Mouse (Mus musculus): ENCODE measurements at regions not wholly inside any gene's neighbourhood (a gene's known extent, or its start where the extent isn't known, plus 50 kb on each side); places are given as distances from the start of the nearest gene placed in this dataset.

DNA sequence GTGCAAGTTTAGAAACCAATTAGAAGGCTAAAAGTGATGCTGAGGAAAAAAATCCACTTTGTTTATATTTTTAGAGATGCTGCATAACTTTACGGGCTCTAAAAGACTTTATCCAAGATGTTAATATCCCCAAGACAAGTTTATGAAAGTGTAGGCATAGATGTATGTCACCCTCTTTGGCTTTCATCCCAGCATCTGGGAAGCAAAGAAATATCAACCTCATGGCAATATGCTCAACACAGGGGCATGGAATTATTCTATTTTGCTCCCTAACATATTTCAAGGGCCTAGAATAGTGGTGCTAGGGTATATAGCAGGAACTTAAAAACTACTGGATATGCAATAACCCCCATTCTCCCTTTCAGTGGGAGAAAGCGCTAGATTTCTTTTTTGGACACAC, 260.0 kb upstream of the Gm21798 start:
- ChIA-PET POLR2A (no interaction called here), CTCF (no interaction called here)
- TF ChIP-seq CTCF (IDR thresholded peaks at IDR 0.05) = no peak
- DNase-seq (ENCODE audit: low read depth, low spot score) (no peak), ATAC-seq (no peak)
- no peaks in the 10 kb centered on the region for H3K27me3 ChIP-seq
- in situ Hi-C loops (cut with MboI; ENCODE audit: low pct_unique_long_range_greater_than_20kb) = no loop called here

DNA sequence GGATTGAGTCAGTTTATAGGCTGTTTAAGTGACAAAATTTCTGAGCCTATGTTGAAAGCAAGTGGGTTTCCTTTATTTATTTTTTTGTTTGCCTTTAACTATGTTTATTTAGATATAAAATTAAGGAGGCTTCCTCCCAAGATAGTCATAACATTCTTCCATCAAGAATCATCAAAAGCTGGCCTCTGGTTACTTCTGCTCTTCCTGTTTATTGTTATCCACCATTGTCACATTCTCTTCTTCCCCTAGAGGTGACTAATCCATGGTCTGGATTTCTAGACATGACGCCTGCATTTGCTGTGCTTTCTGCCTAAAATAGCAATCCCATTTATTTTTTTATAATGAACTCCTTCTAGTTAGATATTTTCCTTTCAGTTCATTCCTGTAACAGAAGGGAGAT, 259.3 kb upstream of the Gm21798 start:
- ChIA-PET CTCF (no interaction called here), POLR2A (no interaction called here)
- H3K27me3 ChIP-seq = no peaks in the 10 kb centered on the region
- DNase-seq (ENCODE audit: low read depth, low spot score) (peak; percentile 48), ATAC-seq (no peak)
- in situ Hi-C loops (cut with MboI; ENCODE audit: low pct_unique_long_range_greater_than_20kb) = no loop called here
- TF ChIP-seq CTCF (IDR thresholded peaks at IDR 0.05) = no peak

DNA sequence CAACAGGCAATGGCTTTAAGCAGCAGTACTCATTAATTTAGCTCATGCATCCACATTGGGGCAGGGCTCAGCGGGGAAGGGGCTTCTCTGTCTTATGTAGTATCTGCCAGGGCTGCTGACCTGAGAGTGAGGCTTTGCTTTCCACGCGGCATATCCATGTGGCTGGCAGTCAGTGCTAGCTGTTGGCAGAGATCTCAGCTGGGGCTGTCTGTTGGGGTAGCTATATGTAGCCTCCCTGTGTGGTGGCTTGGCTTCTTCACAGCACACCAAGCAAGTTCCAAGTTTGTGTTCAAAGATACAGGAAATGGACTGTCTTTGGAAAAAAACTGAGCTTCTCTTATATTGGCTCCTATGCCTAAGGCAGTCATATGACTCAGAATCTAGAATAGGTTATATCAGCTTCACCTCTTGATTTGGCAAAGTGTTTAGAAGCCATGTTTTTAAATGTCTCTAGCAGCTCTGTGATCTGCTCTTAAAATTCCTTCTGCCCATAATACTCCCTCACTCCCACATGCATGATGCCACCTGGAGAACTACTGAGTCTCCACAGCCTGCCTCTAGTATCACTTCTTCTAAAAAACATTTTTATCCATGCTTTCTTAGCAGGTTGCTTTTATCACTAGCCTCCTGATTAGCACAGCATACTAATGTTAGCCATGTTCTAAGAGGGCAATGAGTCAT, 254.9 kb upstream of the Gm21798 start:
- TF ChIP-seq CTCF (IDR thresholded peaks at IDR 0.05) = no peak
- H3K27me3 ChIP-seq = no peaks in the 10 kb centered on the region
- in situ Hi-C loops (cut with MboI; ENCODE audit: low pct_unique_long_range_greater_than_20kb) = loop anchor here (5.0 kb wide), 1 partner anchor 50 kb away; no protein-coding TSS in a partner anchor
- CTCF ChIA-PET = interaction anchor here (0.8 kb wide), 1 partner anchor 30 kb away, joined by 4 read pairs; no protein-coding TSS in a partner anchor
- POLR2A ChIA-PET = no interaction called here
- no peak for ATAC-seq
- no peak for DNase-seq (ENCODE audit: low read depth, low spot score)

DNA sequence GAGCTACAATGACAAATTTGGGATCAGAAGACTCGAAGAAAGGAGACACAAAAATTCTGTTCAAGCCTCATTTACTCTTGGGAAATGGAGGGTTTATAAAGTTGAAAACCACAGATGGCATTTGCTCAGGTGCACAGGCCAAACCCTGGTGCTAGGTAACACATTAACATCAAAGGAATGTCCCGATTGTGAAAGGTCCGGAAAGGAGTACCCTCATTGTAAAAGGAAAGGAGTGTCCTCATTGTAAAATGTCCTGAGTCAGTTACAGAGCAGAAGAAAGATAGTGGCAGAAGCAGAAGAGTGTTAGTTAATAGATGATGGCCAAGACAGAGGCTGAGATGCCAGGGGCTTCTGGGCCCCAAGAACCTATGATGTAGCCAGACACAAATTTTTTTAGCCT, 252.8 kb upstream of the Gm21798 start:
- ChIA-PET POLR2A (no interaction called here), CTCF (interaction anchor here (1.4 to 1.5 kb wide), 2 partner anchors 10 to 14 kb away, joined by 3 to 7 read pairs; no protein-coding TSS in a partner anchor)
- TF ChIP-seq CTCF (IDR thresholded peaks at IDR 0.05) = no peak
- H3K27me3 ChIP-seq = no peaks in the 10 kb centered on the region
- DNase-seq (ENCODE audit: low read depth, low spot score) (no peak), ATAC-seq (no peak)
- in situ Hi-C loops (cut with MboI; ENCODE audit: low pct_unique_long_range_greater_than_20kb) = loop anchor here (5.0 kb wide), 1 partner anchor 48 kb away; no protein-coding TSS in a partner anchor

DNA sequence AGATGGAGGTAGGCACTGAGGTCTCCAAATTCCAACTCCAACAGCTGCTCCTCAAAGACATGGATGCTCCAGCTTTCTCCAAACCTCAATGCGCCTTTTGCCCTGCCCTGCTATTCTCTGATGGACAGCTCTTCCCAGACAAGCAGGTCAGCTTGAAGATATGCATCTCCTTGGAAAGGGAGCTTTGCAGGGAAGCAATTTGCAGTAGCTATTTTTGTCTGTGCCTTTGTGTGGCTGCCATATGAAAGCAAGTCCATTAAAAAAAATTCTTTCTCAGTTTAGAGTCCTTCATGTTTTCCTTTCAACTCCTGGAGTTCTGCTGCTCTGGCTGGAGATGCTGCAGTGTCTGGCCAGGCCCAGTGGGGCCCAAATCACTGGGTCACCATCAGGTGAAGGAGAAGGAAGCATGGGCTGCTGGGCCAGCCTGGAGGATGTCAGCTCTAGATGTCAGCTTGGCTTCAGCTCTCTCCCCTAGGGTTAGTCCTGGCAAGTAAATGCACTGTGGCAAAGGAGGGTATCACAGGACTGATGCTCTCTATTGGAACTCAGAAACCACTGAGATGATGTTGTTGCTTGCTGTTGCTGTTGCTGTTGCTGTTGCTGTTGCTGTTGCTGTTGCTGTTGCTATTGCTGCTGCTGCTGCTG, 240.5 kb upstream of the Gm21798 start:
- in situ Hi-C loops (cut with MboI; ENCODE audit: low pct_unique_long_range_greater_than_20kb) = no loop called here
- no peak for ATAC-seq
- ChIA-PET POLR2A (no interaction called here), CTCF (interaction anchor here (0.7 kb wide), 1 partner anchor 21 kb away, joined by 3 read pairs; no protein-coding TSS in a partner anchor)
- H3K27me3 ChIP-seq = no peaks in the 10 kb centered on the region
- DNase-seq (ENCODE audit: low read depth, low spot score) = no peak
- no peak for TF ChIP-seq CTCF (IDR thresholded peaks at IDR 0.05)

DNA sequence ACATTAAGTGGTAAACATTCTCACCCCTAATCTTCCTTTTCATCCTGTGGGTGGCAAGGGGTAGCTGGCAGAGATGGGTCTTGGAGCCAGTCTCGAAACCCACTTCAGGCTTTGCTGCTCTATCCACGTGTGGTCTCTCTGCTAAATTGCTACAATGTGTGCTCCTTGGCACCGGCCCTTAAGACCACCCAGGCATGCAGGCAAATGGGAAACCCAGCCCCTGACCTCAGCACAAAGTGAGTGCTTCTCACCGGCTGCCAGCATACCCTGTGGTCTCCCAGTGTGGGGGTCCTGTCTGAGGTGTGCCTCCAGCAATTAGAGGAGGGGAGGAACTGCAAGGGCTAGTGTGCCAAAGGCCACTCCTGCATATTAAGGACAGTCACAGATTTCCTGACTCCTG, 238.5 kb upstream of the Gm21798 start:
- no peaks in the 10 kb centered on the region for H3K27me3 ChIP-seq
- in situ Hi-C loops (cut with MboI; ENCODE audit: low pct_unique_long_range_greater_than_20kb) = no loop called here
- DNase-seq (ENCODE audit: low read depth, low spot score) (no peak), ATAC-seq (no peak)
- CTCF ChIA-PET = no interaction called here
- POLR2A ChIA-PET = no interaction called here
- no peak for TF ChIP-seq CTCF (IDR thresholded peaks at IDR 0.05)

DNA sequence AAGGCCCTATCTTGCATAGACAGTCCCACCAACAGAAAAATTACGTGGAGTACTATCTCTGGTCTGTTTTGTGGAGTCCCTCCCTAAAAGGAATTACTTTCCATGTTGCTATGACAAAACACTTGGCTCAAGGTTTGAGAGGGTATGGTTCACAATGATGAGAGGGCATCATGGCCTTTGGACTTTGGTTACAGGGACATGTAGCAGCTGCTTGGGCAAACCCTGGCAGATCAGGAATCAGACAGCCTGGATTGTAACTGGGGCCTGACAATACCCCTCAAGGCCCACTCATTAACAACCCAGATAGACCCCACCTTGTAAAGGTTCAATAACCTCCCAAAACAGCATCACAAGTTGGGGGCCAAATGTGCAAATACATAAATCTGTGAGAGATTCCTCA, 237.0 kb upstream of the Gm21798 start:
- in situ Hi-C loops (cut with MboI; ENCODE audit: low pct_unique_long_range_greater_than_20kb) = no loop called here
- DNase-seq (ENCODE audit: low read depth, low spot score) (no peak), ATAC-seq (no peak)
- CTCF ChIA-PET = no interaction called here
- H3K27me3 ChIP-seq = no peaks in the 10 kb centered on the region
- POLR2A ChIA-PET = interaction anchor here (1.5 kb wide), 1 partner anchor 15 kb away, joined by 3 read pairs; no protein-coding TSS in a partner anchor
- TF ChIP-seq CTCF (IDR thresholded peaks at IDR 0.05) = no peak

DNA sequence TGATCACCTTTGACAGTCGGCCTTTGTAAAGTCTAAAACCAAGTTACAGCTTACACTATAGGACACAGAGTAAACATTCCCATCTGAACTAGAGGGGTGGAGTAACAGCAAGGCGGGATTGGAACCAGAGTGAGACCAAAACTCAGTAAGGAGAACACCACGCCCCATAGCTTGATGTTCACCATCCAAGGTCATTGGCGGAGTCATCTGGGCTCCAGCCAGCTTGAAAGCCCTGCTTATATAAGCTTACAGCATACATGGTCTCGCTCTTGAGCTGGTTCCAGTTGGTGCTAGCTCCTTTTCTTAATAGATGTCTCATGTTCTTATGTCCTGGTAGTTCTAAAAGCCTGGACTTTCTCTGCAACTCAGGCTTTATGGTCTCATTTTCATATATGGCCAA, 236.4 kb upstream of the Gm21798 start:
- in situ Hi-C loops (cut with MboI; ENCODE audit: low pct_unique_long_range_greater_than_20kb) = no loop called here
- ChIA-PET POLR2A (interaction anchor here (1.5 kb wide), 1 partner anchor 15 kb away, joined by 3 read pairs; no protein-coding TSS in a partner anchor), CTCF (no interaction called here)
- TF ChIP-seq CTCF (IDR thresholded peaks at IDR 0.05) = no peak
- no peaks in the 10 kb centered on the region for H3K27me3 ChIP-seq
- ATAC-seq (no peak), DNase-seq (ENCODE audit: low read depth, low spot score) (no peak)

DNA sequence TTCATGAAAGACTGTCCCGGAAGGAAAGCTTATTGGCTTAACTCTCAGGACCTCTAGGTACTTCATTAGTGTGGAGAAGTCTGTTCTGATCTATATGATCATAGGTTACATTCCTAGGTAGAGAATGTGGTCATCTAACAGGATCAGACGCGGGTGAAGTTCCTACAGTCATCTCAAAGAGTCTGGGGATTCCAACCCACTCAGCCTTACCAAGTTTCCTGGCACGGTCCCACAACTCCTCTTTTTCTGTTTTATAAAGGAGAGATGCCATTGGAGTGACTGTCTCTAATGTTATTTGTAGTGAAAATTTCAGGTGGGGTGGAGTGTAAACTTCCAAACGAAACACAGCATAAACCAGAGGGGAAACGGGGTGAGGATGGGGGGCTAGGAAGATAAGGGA, 233.4 kb upstream of the Gm21798 start:
- ChIA-PET POLR2A (interaction anchor here (1.1 kb wide), 1 partner anchor 10 kb away, joined by 3 read pairs; no protein-coding TSS in a partner anchor), CTCF (no interaction called here)
- peak; percentile 60 for ATAC-seq
- no peak for TF ChIP-seq CTCF (IDR thresholded peaks at IDR 0.05)
- in situ Hi-C loops (cut with MboI; ENCODE audit: low pct_unique_long_range_greater_than_20kb) = no loop called here
- DNase-seq (ENCODE audit: low read depth, low spot score) = peak; percentile 25
- no peaks in the 10 kb centered on the region for H3K27me3 ChIP-seq

DNA sequence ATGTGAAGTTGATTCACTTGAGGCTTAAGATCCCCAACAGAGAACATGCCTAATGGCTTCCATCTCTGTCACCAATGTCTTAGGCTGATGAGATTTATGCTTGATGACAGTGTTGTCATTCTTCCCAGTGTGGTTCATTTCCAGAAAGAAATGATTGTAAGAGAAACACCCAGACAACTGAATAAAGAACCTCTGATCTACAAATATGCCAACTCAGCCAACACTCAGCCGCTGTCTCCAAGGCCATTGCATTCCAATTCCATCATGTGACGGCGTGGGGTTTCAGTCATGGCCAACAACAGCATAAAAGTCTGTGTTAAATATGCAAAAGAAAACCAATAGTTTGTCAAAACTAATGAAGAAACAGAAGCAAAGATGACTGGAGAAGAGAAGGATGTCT, 230.7 kb upstream of the Gm21798 start:
- TF ChIP-seq CTCF (IDR thresholded peaks at IDR 0.05) = no peak
- H3K27me3 ChIP-seq = no peaks in the 10 kb centered on the region
- no peak for DNase-seq (ENCODE audit: low read depth, low spot score)
- ATAC-seq = no peak
- CTCF ChIA-PET = interaction anchor here (1.1 to 1.5 kb wide), 2 partner anchors 12 to 14 kb away, joined by 3 to 5 read pairs; no protein-coding TSS in a partner anchor
- POLR2A ChIA-PET = no interaction called here
- in situ Hi-C loops (cut with MboI; ENCODE audit: low pct_unique_long_range_greater_than_20kb) = no loop called here

Data from Patski (cell line).